Mouse (Mus musculus): ENCODE measurements around the gene Fam78b. TPM values are rescaled to one million over a fixed set of nuclear protein-coding genes. Genes with fewer than 3 reads are reported as not detected.

The Fam78b gene
- polyA plus RNA-seq, 1 experiment from 2014 or later: 0.69 TPM

GRCm38 (mm10) chr1:167119439-167119838 lies 118.2 kb downstream of the Fam78b start:
- H3K9ac ChIP-seq (replicated peaks): no peak overlapping the region
- no peak overlapping the region for H3K4me2 ChIP-seq
- no peaks in the 10 kb centered on the region for H3K36me3 ChIP-seq
- no peak for ATAC-seq (ENCODE audit: insufficient number of reproducible peaks, insufficient read depth, low FRiP score, low TSS enrichment, low read depth)
- no peaks in the 10 kb centered on the region for H3K27me3 ChIP-seq
- no peaks in the 10 kb centered on the region for H3K9me3 ChIP-seq
- H3K4me3 ChIP-seq (replicated peaks): no peak overlapping the region
- WGBS: 69% methylated on average over 8 of the region's 8 CpGs
- no peaks in the 10 kb centered on the region for H3K4me1 ChIP-seq (replicated peaks)
- no peak overlapping the region for H3K27ac ChIP-seq

GRCm38 (mm10) chr1:167122436-167122835 lies 121.2 kb downstream of the Fam78b start:
- Histone ChIP-seq H3K4me3 (replicated peaks) (no peak overlapping the region), H3K9me3 (no peaks in the 10 kb centered on the region), H3K36me3 (no peaks in the 10 kb centered on the region), H3K4me2 (no peak overlapping the region), H3K9ac (replicated peaks) (no peak overlapping the region), H3K27ac (no peak overlapping the region), H3K4me1 (replicated peaks) (no peaks in the 10 kb centered on the region), H3K27me3 (no peaks in the 10 kb centered on the region)
- ATAC-seq (ENCODE audit: insufficient number of reproducible peaks, insufficient read depth, low FRiP score, low TSS enrichment, low read depth): no peak
- WGBS: 87% methylated on average over 2 of the region's 2 CpGs

GRCm38 (mm10) chr1:167123551-167123950 lies 122.3 kb downstream of the Fam78b start:
- no peaks in the 10 kb centered on the region for H3K27me3 ChIP-seq
- no peak overlapping the region for H3K9ac ChIP-seq (replicated peaks)
- H3K36me3 ChIP-seq: no peaks in the 10 kb centered on the region
- H3K4me2 ChIP-seq: no peak overlapping the region
- no peak for ATAC-seq (ENCODE audit: insufficient number of reproducible peaks, insufficient read depth, low FRiP score, low TSS enrichment, low read depth)
- no peak overlapping the region for H3K4me3 ChIP-seq (replicated peaks)
- no peak overlapping the region for H3K27ac ChIP-seq
- no peaks in the 10 kb centered on the region for H3K9me3 ChIP-seq
- no peaks in the 10 kb centered on the region for H3K4me1 ChIP-seq (replicated peaks)

- no peak overlapping the region for H3K9ac ChIP-seq (replicated peaks)
- 83% methylated on average over 3 of the region's 3 CpGs for WGBS
- no peak for ATAC-seq (ENCODE audit: insufficient number of reproducible peaks, insufficient read depth, low FRiP score, low TSS enrichment, low read depth)
Measured at GRCm38 (mm10) chr1:167125870-167126269, 124.7 kb downstream of the Fam78b start.

GRCm38 (mm10) chr1:167126292-167126691 lies 125.1 kb downstream of the Fam78b start:
- 68% methylated on average over 4 of the region's 4 CpGs for WGBS
- H3K36me3 ChIP-seq: no peaks in the 10 kb centered on the region
- no peak overlapping the region for H3K4me3 ChIP-seq (replicated peaks)
- no peak overlapping the region for H3K9ac ChIP-seq (replicated peaks)
- no peaks in the 10 kb centered on the region for H3K4me1 ChIP-seq (replicated peaks)
- no peaks in the 10 kb centered on the region for H3K9me3 ChIP-seq
- no peak overlapping the region for H3K27ac ChIP-seq
- ATAC-seq (ENCODE audit: insufficient number of reproducible peaks, insufficient read depth, low FRiP score, low TSS enrichment, low read depth): no peak
- no peak overlapping the region for H3K4me2 ChIP-seq
- H3K27me3 ChIP-seq: no peaks in the 10 kb centered on the region

More at GRCm38 (mm10) chr1:167125870-167126269, 124.7 kb downstream of the Fam78b start:
- no peaks in the 10 kb centered on the region for H3K27me3 ChIP-seq
- H3K4me1 ChIP-seq (replicated peaks): no peaks in the 10 kb centered on the region
- no peaks in the 10 kb centered on the region for H3K9me3 ChIP-seq
- H3K27ac ChIP-seq: no peak overlapping the region
- H3K4me3 ChIP-seq (replicated peaks): no peak overlapping the region
- H3K4me2 ChIP-seq: no peak overlapping the region
- H3K36me3 ChIP-seq: no peaks in the 10 kb centered on the region

- Histone ChIP-seq H3K4me2 (no peak overlapping the region), H3K4me3 (replicated peaks) (no peak overlapping the region), H3K27ac (no peak overlapping the region), H3K36me3 (no peaks in the 10 kb centered on the region), H3K27me3 (no peaks in the 10 kb centered on the region), H3K9me3 (no peaks in the 10 kb centered on the region), H3K9ac (replicated peaks) (no peak overlapping the region), H3K4me1 (replicated peaks) (no peaks in the 10 kb centered on the region)
- no peak for ATAC-seq (ENCODE audit: insufficient number of reproducible peaks, insufficient read depth, low FRiP score, low TSS enrichment, low read depth)
- WGBS: 90% methylated on average over 5 of the region's 5 CpGs
Measured at GRCm38 (mm10) chr1:167135748-167136147, 134.5 kb downstream of the Fam78b start.

All from limb, embryonic 12.5 days (tissue).